Mouse (Mus musculus) testis, adult 2 months (tissue): ENCODE results near the gene Tbc1d8. TPM values are rescaled to one million over a fixed set of nuclear protein-coding genes. Genes with fewer than 3 reads are reported as not detected.
A peak's percentile ranks its signal among the peaks of the same experiment; 100 is the strongest.

Experiments
- H3K27ac ChIP-seq: fragments of 200-500 bp; 2 replicates; pipeline ENCODE4 v1.5.1; 2012; ENCODE audit warnings: low read depth, low read length; ENCODE audit not compliant: control insufficient read depth, insufficient read depth
- H3K27me3 ChIP-seq: fragments of 200-500 bp; 2 replicates; pipeline ENCODE4 v1.6.1; 2012; ENCODE audit warnings: mild to moderate bottlenecking, low read length, moderate library complexity; ENCODE audit not compliant: control insufficient read depth, insufficient read depth
- H3K36me3 ChIP-seq: fragments of 200-500 bp; 2 replicates; pipeline ENCODE4 v1.6.1; 2012; ENCODE audit warnings: mild to moderate bottlenecking, low read length; ENCODE audit not compliant: control insufficient read depth, insufficient read depth
- H3K4me1 ChIP-seq: fragments of 200-500 bp; 2 replicates; pipeline ENCODE4 v1.6.1; 2012; ENCODE audit warnings: low read length; ENCODE audit not compliant: control insufficient read depth, insufficient read depth
- H3K4me3 ChIP-seq: fragments of 200-500 bp; 2 replicates; pipeline ENCODE4 v1.5.1; 2012; ENCODE audit warnings: low read depth, mild to moderate bottlenecking, low read length, moderate library complexity, mixed read lengths; ENCODE audit not compliant: control insufficient read depth
- CTCF ChIP-seq: fragments of 200-500 bp; IDR thresholded peaks from 2 replicates; pipeline ENCODE4 v1.5.1; 2012; ENCODE audit warnings: low read depth, mild to moderate bottlenecking, inconsistent platforms, low read length, moderate library complexity; ENCODE audit not compliant: control insufficient read depth, insufficient read depth, insufficient replicate concordance
- POLR2A ChIP-seq: fragments of 200-500 bp; IDR thresholded peaks from 2 replicates; pipeline ENCODE4 v1.6.1; 2012; ENCODE audit warnings: low read depth, mild to moderate bottlenecking, inconsistent platforms, low read length, moderate library complexity; ENCODE audit not compliant: control insufficient read depth
- polyA plus RNA-seq: library from polyadenylated mRNA; depleted of rRNA; stranded (reverse); fragments of >200 nt; gene quantifications from 2 replicates; pipeline ENCODE4 v1.2.3, GENCODE M21; 2012; rRNA removed

Tbc1d8 gene
- 8.8 and 10.0 TPM in 2 replicates for polyA plus RNA-seq

- no peak for TF ChIP-seq CTCF
- TF ChIP-seq POLR2A: peak; percentile 72
- H3K27ac ChIP-seq: peak within 1 kb of the TSS; percentile 85
- no peaks in the 10 kb centered on the region; the same call in 1 of the 2 replicates for H3K27me3 ChIP-seq
Measured at GRCm38 (mm10) chr1:39478057-39478895, at the start of gene Tbc1d8. TSS of gene Tbc1d8 (minus strand) at chr1:39478755.

DNA sequence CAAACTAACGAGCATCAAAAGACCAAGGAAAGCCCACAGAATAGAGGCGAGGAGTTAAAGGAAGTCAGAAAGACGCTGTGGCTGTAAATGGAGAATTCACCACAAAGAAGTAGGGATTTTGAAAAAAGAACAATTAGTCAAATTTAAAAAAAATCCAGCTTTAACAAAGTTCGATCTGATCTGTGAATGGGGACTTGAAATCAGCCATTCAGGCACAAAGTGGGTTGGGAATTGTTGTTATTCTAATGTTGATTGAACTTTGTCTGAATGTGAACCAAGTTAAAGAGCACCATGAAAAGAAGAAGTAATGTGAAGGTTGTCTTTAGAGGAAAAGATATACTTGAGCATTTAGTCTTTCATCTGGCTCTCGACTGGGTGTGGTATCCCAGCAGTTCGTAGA is 49.8 kb upstream of the Tbc1d8 start:
- no peaks in the 10 kb centered on the region for H3K36me3 ChIP-seq
- no peak overlapping the region for H3K27ac ChIP-seq
- H3K27me3 ChIP-seq: no peaks in the 10 kb centered on the region
- TF ChIP-seq POLR2A: no peak
- no peak for TF ChIP-seq CTCF
- H3K4me1 ChIP-seq: peaks cover 2% of the 10 kb centered on the region; the same call in 1 of the 2 replicates
- H3K4me3 ChIP-seq: no peak overlapping the region

More at GRCm38 (mm10) chr1:39478057-39478895, at the start of gene Tbc1d8:
- H3K4me1 ChIP-seq: peaks cover 18% of the 10 kb centered on the region
- no peaks in the 10 kb centered on the region for H3K36me3 ChIP-seq
- H3K4me3 ChIP-seq: peak within 1 kb of the TSS; percentile 92

DNA sequence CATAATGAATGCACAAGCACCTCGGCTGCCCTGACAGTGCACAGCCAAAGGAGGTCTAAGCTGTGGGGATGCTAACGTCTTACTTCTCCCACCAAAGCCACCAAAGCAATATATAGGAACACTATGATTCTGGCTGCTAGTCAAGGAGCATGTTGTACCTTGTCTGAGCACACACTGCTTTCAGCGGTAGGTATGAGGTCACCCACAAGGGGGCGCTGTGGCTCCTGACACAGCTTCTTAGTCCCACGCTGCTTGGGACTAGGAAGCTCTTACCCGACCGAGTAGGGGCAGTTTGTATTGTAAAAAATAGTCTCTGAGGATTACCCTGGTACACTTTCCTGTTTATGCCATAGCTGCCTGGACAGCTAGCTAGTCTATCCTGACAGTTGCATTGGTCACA is 48.9 kb upstream of the Tbc1d8 start:
- H3K4me1 ChIP-seq: peaks cover 2% of the 10 kb centered on the region; the same call in 1 of the 2 replicates
- no peaks in the 10 kb centered on the region for H3K27me3 ChIP-seq
- no peak overlapping the region; the same call in 1 of the 2 replicates for H3K27ac ChIP-seq
- 0 out of 2 replicates have a peak, but pooled peaks have one; percentile 18 for TF ChIP-seq POLR2A
- TF ChIP-seq CTCF: peak; percentile 90
- no peak overlapping the region for H3K4me3 ChIP-seq
- H3K36me3 ChIP-seq: no peaks in the 10 kb centered on the region

DNA sequence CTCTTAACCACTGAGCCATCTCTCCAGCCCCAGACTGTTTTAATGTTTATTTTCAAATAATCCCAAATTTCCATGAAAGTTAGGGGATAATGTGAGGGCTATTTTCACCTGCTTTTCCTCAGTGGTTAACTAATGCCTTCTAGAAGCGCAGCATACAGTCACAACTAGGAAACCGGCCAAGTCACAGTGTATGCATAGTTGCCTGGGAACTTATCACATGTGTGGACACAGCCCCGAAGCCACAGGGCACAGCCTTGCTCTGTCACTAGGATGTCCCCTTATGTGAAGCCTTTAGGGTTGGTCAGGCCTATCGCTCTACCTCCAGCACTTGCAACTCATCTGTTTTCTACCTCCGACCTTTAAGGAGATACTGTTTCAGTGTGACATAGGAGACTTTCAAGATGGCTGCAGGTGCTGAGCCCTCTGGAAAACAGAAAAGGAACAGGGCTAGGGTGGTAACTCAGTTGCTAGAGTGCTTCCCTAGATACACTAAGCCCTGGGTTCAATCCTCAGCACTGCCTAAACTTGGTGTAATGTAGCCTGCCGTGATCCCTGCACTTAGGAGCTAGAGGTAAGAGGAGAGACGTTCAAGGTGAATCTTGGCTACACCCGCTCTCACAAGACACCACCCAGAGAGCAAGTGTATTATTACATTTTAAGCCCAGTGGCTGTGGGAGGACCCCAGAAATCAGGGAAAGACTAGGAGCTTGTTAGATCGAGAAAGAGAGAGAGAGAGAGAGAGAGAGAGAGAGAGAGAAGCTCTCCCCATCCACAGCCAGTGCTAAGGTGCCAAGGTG is 48.0 kb upstream of the Tbc1d8 start:
- H3K4me1 ChIP-seq: peaks cover 2% of the 10 kb centered on the region; the same call in 1 of the 2 replicates
- TF ChIP-seq CTCF (no peak), POLR2A (no peak)
- H3K27me3 ChIP-seq: no peaks in the 10 kb centered on the region
- H3K27ac ChIP-seq: no peak overlapping the region
- no peak overlapping the region for H3K4me3 ChIP-seq
- no peaks in the 10 kb centered on the region for H3K36me3 ChIP-seq

- Histone ChIP-seq H3K36me3 (no peaks in the 10 kb centered on the region), H3K4me3 (no peak overlapping the region), H3K27ac (no peak overlapping the region), H3K27me3 (no peaks in the 10 kb centered on the region), H3K4me1 (peaks cover 2% of the 10 kb centered on the region; the same call in 1 of the 2 replicates)
- TF ChIP-seq POLR2A: no peak
Measured at GRCm38 (mm10) chr1:39525763-39526162, 47.2 kb upstream of the Tbc1d8 start.

- no peak overlapping the region for H3K4me3 ChIP-seq
- no peak overlapping the region for H3K27ac ChIP-seq
- no peak for TF ChIP-seq POLR2A
- TF ChIP-seq CTCF: peak; percentile 9; the same call in 1 of the 2 replicates
- no peaks in the 10 kb centered on the region for H3K27me3 ChIP-seq
- H3K36me3 ChIP-seq: no peaks in the 10 kb centered on the region
- peaks cover 2% of the 10 kb centered on the region; the same call in 1 of the 2 replicates for H3K4me1 ChIP-seq
Measured at GRCm38 (mm10) chr1:39522519-39522918, 44.0 kb upstream of the Tbc1d8 start.

DNA sequence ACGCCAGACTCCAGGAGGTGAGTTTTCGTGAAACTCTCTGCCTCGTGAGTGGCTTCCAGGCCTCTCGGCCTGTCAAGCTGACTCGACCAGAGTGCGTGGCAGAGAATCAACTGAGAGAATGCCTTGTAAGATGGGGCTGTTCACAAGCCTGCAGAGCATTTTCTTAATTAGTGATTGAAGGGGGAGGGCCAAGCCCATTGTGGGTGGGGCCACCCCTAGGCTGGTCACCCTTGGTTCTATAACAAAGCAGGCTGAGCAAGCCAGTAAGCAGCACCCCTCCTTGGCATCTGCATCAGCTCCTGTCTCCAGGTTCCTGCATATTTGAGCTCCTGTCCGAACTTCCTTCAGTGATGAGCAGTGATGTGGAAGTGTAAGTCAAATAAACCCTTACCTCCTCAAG is 42.8 kb upstream of the Tbc1d8 start:
- no peak overlapping the region for H3K27ac ChIP-seq
- H3K4me3 ChIP-seq: no peak overlapping the region
- H3K27me3 ChIP-seq: no peaks in the 10 kb centered on the region
- TF ChIP-seq CTCF (no peak), POLR2A (no peak)
- no peaks in the 10 kb centered on the region for H3K4me1 ChIP-seq
- H3K36me3 ChIP-seq: no peaks in the 10 kb centered on the region
